Mouse (Mus musculus): ENCODE data around the gene Prc1. TPM values are rescaled to one million over a fixed set of nuclear protein-coding genes. Genes with fewer than 3 reads are reported as not detected.

Prc1 gene
- polyA plus RNA-seq, 1 experiment from 2014 or later, result 158 TPM

DNA sequence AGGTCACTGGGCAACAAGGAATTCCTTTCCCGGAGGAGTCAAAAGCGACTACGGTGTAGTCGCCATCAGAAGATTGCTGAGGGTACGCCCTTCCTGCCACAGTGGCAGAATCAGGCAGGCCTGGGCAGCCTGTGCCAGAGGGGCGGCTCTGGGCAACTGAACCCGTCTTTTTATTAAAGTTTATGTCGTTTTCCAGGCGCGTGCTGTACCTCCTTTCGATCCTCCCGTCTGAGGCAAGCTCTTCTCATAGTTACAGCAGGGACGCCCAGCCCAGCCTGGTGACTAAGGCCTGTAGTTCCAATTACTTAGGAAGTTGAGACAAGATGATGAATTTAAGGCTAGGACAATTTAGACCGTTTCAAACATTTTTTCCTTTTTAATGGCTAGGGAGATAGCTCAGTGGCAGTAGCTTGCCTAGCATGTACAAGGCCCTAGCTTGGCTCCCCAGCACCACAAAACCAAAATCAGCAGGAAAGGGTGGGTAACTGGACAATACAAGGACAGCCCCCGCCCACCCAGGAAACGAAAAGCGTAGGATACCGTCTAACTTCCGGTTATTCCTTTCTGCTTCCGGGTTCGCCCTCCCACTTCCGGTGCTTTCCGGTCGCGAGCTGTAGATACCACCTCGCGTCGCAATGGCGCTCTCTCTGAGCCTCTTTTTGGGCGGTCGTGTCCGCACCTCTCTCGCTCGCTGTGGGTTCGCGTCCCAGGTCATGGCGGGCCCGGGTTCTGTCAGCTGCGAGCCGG is 33.5 kb upstream of the Prc1 start, which contains the start of gene Ngrn:
Gene Ngrn (plus strand): TSS at position 591 of the 747 bp plus-strand sequence.
- ATAC-seq (ENCODE audit: low FRiP score, low TSS enrichment), result peak; percentile 89

DNA sequence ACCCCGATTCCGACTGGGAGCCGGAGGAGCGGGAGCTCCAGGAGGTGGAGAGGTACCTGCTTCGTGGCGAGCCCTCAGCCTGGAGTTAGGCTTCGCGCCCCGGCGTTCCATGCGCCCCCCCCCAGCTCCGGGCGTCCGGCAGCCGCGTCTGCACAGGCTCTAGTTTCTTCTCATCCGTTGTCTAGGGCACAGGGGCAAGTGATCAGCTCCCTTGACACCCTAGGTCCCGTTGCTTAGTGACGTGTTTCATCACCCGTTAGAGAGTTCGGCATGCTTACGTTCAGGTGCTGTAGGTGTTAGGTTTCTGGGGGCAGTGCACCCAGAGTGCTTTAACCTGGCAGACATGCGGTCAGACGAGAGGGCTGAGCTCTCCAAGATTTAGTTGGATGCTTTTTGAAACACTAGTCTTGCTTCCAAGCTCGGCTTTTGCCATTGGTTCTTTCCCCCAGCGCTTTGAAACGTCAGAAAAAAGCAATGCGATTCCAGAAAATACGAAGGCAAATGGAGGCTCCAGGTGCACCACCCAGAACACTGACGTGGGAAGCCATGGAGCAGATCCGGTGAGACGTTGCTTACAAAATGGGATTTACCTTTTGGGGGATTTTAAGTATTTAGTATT is 32.8 kb upstream of the Prc1 start:
- H3K9ac ChIP-seq (ENCODE audit: low read depth, low read length), result peak overlapping the region; percentile 72
- peak overlapping the region; percentile 53 for H3K27ac ChIP-seq (ENCODE audit: low read depth, low read length)
- H3K36me3 ChIP-seq (ENCODE audit: control insufficient read depth, insufficient read depth, low read length), result peaks cover 32% of the 10 kb centered on the region
- H3K4me2 ChIP-seq (replicated peaks; ENCODE audit: low read depth, low read length), result peak overlapping the region; percentile 54
- peak overlapping the region; percentile 69 for H3K4me3 ChIP-seq (ENCODE audit: low read length)
- H3K9me3 ChIP-seq (ENCODE audit: control insufficient read depth, low read length), result no peaks in the 10 kb centered on the region
- peaks cover 6% of the 10 kb centered on the region for H3K4me1 ChIP-seq (ENCODE audit: control insufficient read depth, insufficient read depth, low read length)
- no peaks in the 10 kb centered on the region for H3K27me3 ChIP-seq (ENCODE audit: control insufficient read depth, insufficient read depth, low read length)
- under 1% methylated on average over 32 of the region's 32 CpGs for WGBS
- peak; percentile 61 for ATAC-seq (ENCODE audit: low FRiP score, low TSS enrichment)

More for the DNA sequence above, 33.5 kb upstream of the Prc1 start, which contains the start of gene Ngrn:
- WGBS, result 26% methylated on average over 40 of the region's 40 CpGs
- peaks cover 6% of the 10 kb centered on the region for H3K4me1 ChIP-seq (ENCODE audit: control insufficient read depth, insufficient read depth, low read length)
- peak within 1 kb of the TSS; percentile 69 for H3K4me3 ChIP-seq (ENCODE audit: low read length)
- no peaks in the 10 kb centered on the region for H3K27me3 ChIP-seq (ENCODE audit: control insufficient read depth, insufficient read depth, low read length)
- peaks cover 25% of the 10 kb centered on the region for H3K36me3 ChIP-seq (ENCODE audit: control insufficient read depth, insufficient read depth, low read length)
- H3K9ac ChIP-seq (ENCODE audit: low read depth, low read length), result peak within 1 kb of the TSS; percentile 72
- H3K9me3 ChIP-seq (ENCODE audit: control insufficient read depth, low read length), result no peaks in the 10 kb centered on the region
- H3K27ac ChIP-seq (ENCODE audit: low read depth, low read length), result peak within 1 kb of the TSS; percentile 53
- peak within 1 kb of the TSS; percentile 54 for H3K4me2 ChIP-seq (replicated peaks; ENCODE audit: low read depth, low read length)

DNA sequence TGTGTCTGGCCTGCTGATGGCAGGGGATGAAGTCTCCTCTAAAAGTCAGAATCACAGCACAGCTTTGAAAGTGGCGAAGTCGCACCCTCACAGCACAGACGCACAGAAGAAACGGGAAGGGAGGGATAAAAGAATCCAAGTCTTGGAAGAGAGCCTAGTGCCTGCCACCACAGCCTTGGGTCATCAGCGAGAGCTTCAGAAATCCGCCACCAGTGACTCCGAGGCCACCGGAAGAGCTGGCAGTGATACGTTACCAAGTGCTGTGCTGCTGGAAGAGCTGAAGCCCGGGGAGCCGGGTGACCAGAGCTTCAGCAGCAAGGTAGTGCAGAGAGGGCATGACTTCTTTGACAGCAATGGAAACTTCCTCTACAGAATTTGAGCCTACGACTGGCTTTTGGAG is 29.6 kb upstream of the Prc1 start:
- Histone ChIP-seq H3K9ac (ENCODE audit: low read depth, low read length) (no peak overlapping the region), H3K4me2 (replicated peaks; ENCODE audit: low read depth, low read length) (no peak overlapping the region), H3K4me3 (ENCODE audit: low read length) (no peak overlapping the region), H3K4me1 (ENCODE audit: control insufficient read depth, insufficient read depth, low read length) (peaks cover 6% of the 10 kb centered on the region), H3K9me3 (ENCODE audit: control insufficient read depth, low read length) (no peaks in the 10 kb centered on the region), H3K27me3 (ENCODE audit: control insufficient read depth, insufficient read depth, low read length) (no peaks in the 10 kb centered on the region), H3K36me3 (ENCODE audit: control insufficient read depth, insufficient read depth, low read length) (peaks cover 40% of the 10 kb centered on the region), H3K27ac (ENCODE audit: low read depth, low read length) (no peak overlapping the region)
- 91% methylated on average over 12 of the region's 12 CpGs for WGBS
- ATAC-seq (ENCODE audit: low FRiP score, low TSS enrichment), result no peak

DNA sequence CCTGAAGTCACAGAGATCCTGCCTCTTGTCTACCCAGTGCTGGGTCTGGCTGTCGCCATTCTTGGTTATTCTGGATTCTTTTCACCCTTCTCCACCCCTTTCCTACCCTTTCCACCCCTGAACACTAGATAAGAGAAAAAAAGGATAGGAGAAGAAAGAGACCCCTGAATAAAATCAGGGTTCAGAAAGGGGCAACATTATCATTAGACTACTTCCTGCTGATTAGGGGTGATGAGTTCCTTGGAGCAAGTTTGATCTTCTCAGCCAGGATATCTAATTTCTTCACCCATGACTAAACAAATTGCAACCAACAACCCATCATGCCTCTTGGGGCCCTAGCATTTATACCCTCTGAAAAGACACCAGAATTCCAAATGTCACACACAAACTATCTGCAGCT is 26.5 kb upstream of the Prc1 start:
- ATAC-seq (ENCODE audit: low FRiP score, low TSS enrichment), result no peak
- Histone ChIP-seq H3K9ac (ENCODE audit: low read depth, low read length) (no peak overlapping the region), H3K27me3 (ENCODE audit: control insufficient read depth, insufficient read depth, low read length) (no peaks in the 10 kb centered on the region), H3K4me3 (ENCODE audit: low read length) (no peak overlapping the region), H3K4me2 (replicated peaks; ENCODE audit: low read depth, low read length) (no peak overlapping the region), H3K9me3 (ENCODE audit: control insufficient read depth, low read length) (no peaks in the 10 kb centered on the region), H3K27ac (ENCODE audit: low read depth, low read length) (no peak overlapping the region), H3K36me3 (ENCODE audit: control insufficient read depth, insufficient read depth, low read length) (peaks cover 40% of the 10 kb centered on the region), H3K4me1 (ENCODE audit: control insufficient read depth, insufficient read depth, low read length) (peaks cover 5% of the 10 kb centered on the region; the same call in 1 of the 2 replicates)
- WGBS, result 88% methylated on average over 1 of the region's 1 CpGs

DNA sequence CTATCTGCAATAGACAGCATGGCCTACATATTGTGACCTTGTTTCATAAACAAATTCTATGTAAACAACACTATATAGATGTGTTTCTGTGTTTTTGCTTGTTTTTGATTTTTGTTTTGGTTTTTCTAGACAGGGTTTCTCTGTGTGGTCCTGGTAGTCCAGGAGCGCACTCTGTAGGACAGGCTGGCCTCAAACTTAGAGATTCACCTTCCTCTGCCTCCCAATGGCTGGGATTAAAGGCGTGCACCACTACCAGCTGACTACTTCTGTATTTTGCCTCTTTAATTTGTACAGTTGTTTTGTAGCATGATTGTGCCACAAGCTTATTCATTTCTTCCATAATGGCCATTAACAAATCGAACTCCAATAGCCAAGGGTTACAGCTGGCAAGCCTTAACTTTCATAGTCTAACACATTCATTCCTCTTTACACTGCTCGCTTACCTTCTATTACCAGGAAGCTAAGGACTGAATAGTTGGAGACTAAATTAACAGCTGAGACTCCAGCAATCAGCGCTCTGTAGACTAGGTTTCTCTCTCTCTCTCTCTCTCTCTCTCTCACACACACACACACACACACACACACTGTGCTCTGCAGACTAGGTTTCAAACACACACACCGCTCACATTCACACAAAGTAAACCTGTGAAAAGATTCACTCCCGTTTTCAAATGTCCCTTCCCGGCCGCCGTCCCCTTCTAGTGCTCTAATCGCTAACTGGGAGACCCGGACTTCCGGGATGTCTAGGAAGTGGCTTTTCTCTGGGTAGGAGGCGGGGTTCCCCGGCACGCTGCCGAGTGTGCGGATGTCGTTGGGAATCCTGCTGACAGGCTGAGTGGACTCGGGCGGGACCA is 25.1 kb upstream of the Prc1 start, which contains the start of gene Vps33b:
Gene Vps33b (plus strand): TSS at position 753 of the 854 bp plus-strand sequence.
- Histone ChIP-seq H3K27ac (ENCODE audit: low read depth, low read length) (no peak within 1 kb of the TSS), H3K36me3 (ENCODE audit: control insufficient read depth, insufficient read depth, low read length) (peaks cover 33% of the 10 kb centered on the region), H3K4me2 (replicated peaks; ENCODE audit: low read depth, low read length) (peak within 1 kb of the TSS; percentile 86), H3K4me1 (ENCODE audit: control insufficient read depth, insufficient read depth, low read length) (peaks cover 5% of the 10 kb centered on the region; the same call in 1 of the 2 replicates), H3K27me3 (ENCODE audit: control insufficient read depth, insufficient read depth, low read length) (no peaks in the 10 kb centered on the region), H3K4me3 (ENCODE audit: low read length) (peak within 1 kb of the TSS; percentile 65), H3K9ac (ENCODE audit: low read depth, low read length) (peak within 1 kb of the TSS; percentile 67), H3K9me3 (ENCODE audit: control insufficient read depth, low read length) (peaks cover under 1% of the 10 kb centered on the region)
- ATAC-seq (ENCODE audit: low FRiP score, low TSS enrichment), result peak; percentile 88
- 4% methylated on average over 21 of the region's 21 CpGs for WGBS

DNA sequence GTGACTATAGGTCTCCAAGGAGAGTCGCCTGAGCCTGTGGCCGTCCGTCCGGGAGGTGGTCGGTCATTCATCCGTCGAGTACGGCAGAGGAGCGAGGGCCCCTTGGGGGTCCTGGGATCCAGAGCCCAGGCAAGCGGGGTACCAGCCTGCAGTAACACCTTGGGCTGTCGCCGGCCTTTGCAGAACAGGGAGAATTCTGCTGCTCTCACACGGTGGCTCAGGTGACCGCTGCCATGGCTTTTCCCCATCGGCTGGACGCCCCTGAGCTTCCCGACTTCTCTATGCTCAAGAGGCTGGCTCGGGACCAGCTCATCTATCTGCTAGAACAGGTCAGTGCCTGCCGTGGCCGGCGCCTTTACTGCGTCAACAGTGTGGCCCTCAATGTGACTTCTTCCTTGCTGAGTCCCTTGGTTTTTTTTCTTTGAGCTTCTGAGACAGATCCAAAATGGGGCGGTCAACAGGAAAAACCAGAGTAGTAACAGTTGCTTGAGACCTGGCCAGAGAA is 24.4 kb upstream of the Prc1 start:
- peak; percentile 68; the same call in 1 of the 2 replicates for ATAC-seq (ENCODE audit: low FRiP score, low TSS enrichment)

DNA sequence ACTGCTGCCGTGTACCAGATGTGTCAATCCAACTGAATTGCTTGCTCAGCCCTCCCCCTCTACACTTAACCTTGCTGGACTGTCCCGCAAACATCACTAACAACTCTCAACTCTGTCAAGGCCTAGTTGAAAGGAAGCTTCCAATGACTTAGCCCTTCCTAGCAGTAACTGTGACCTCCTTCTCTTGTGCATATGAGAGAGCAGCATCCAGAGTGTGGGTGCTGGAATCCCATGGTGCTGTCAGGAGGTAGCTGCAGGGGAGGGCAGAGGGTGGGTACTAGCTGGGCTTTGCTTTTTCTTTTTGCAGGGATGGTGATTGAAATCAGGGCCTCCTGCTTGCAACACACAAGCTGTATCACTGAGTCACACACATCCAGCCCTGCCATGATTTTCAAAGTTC is 20.8 kb upstream of the Prc1 start:
- Histone ChIP-seq H3K9me3 (ENCODE audit: control insufficient read depth, low read length) (peaks cover 12% of the 10 kb centered on the region), H3K27me3 (ENCODE audit: control insufficient read depth, insufficient read depth, low read length) (no peaks in the 10 kb centered on the region), H3K36me3 (ENCODE audit: control insufficient read depth, insufficient read depth, low read length) (peaks cover 37% of the 10 kb centered on the region), H3K9ac (ENCODE audit: low read depth, low read length) (no peak overlapping the region), H3K27ac (ENCODE audit: low read depth, low read length) (no peak overlapping the region), H3K4me2 (replicated peaks; ENCODE audit: low read depth, low read length) (no peak overlapping the region), H3K4me1 (ENCODE audit: control insufficient read depth, insufficient read depth, low read length) (peaks cover 5% of the 10 kb centered on the region; the same call in 1 of the 2 replicates), H3K4me3 (ENCODE audit: low read length) (no peak overlapping the region)
- ATAC-seq (ENCODE audit: low FRiP score, low TSS enrichment), result no peak
- WGBS, result 90% methylated on average over 2 of the region's 2 CpGs

More for the DNA sequence above, 24.4 kb upstream of the Prc1 start:
- no peaks in the 10 kb centered on the region for H3K27me3 ChIP-seq (ENCODE audit: control insufficient read depth, insufficient read depth, low read length)
- H3K4me2 ChIP-seq (replicated peaks; ENCODE audit: low read depth, low read length), result peak overlapping the region; percentile 86
- peaks cover 5% of the 10 kb centered on the region; the same call in 1 of the 2 replicates for H3K4me1 ChIP-seq (ENCODE audit: control insufficient read depth, insufficient read depth, low read length)
- peak overlapping the region; percentile 65 for H3K4me3 ChIP-seq (ENCODE audit: low read length)
- peaks cover 33% of the 10 kb centered on the region for H3K36me3 ChIP-seq (ENCODE audit: control insufficient read depth, insufficient read depth, low read length)
- under 1% methylated on average over 23 of the region's 23 CpGs for WGBS
- peak overlapping the region; percentile 67 for H3K9ac ChIP-seq (ENCODE audit: low read depth, low read length)
- no peak overlapping the region for H3K27ac ChIP-seq (ENCODE audit: low read depth, low read length)
- H3K9me3 ChIP-seq (ENCODE audit: control insufficient read depth, low read length), result peaks cover 8% of the 10 kb centered on the region

DNA sequence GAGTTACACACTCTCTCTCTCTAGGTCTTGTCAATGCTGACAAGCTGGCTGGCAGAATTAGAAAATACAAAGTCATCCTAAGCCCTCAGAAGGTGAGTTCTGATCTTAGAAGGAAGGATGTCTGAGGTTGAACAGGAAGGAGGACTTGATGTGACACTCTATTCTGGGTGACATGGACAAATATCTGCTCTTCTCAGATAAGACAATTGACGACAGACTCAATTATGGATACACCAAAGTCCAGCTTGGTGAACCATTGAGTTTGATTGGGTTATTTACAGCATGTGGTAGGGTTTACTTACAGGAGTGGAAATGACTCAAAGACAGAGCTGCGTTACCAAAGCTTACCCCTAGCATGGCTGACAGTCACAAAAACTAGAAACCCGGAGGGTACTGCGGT is 17.9 kb upstream of the Prc1 start:
- Histone ChIP-seq H3K36me3 (ENCODE audit: control insufficient read depth, insufficient read depth, low read length) (peaks cover 52% of the 10 kb centered on the region), H3K4me3 (ENCODE audit: low read length) (no peak overlapping the region), H3K9ac (ENCODE audit: low read depth, low read length) (no peak overlapping the region), H3K27me3 (ENCODE audit: control insufficient read depth, insufficient read depth, low read length) (no peaks in the 10 kb centered on the region), H3K27ac (ENCODE audit: low read depth, low read length) (no peak overlapping the region), H3K9me3 (ENCODE audit: control insufficient read depth, low read length) (peaks cover 12% of the 10 kb centered on the region), H3K4me1 (ENCODE audit: control insufficient read depth, insufficient read depth, low read length) (no peaks in the 10 kb centered on the region), H3K4me2 (replicated peaks; ENCODE audit: low read depth, low read length) (no peak overlapping the region)
- ATAC-seq (ENCODE audit: low FRiP score, low TSS enrichment), result no peak
- WGBS, result 97% methylated on average over 4 of the region's 4 CpGs

Measured in kidney, embryonic 14.5 days (tissue).